Mouse (Mus musculus): Measurements from ENCODE around the gene Zfp422. TPM values are rescaled to one million over a fixed set of nuclear protein-coding genes. Genes with fewer than 3 reads are reported as not detected.
A peak's percentile ranks its signal among the peaks of the same experiment; 100 is the strongest.

The Zfp422 gene
- polyA plus RNA-seq, 1 experiment from 2014 or later = 26.7 TPM

- H3K9ac ChIP-seq (replicated peaks) = no peak overlapping the region
- H3K27ac ChIP-seq (ENCODE audit: low read depth) = no peak overlapping the region
- H3K4me3 ChIP-seq (ENCODE audit: low read depth, low read length) = 0 out of 2 replicates have a peak overlapping the region, but pooled peaks have one; percentile 46
- no peaks in the 10 kb centered on the region for H3K27me3 ChIP-seq (ENCODE audit: insufficient read depth, low read length)
- TF ChIP-seq EP300 (IDR thresholded peaks at IDR 0.05; ENCODE audit: low read depth) (no peak), CTCF (IDR thresholded peaks at IDR 0.05; ENCODE audit: low read depth) (no peak)
- H3K4me2 ChIP-seq (ENCODE audit: low read depth, low read length) = peak overlapping the region; percentile 75
- H3K4me1 ChIP-seq (ENCODE audit: insufficient read depth) = peaks cover 19% of the 10 kb centered on the region
- 61% methylated on average over 5 of the region's 5 CpGs for WGBS (ENCODE audit: insufficient replicate concordance)
- ATAC-seq = no peak
- no peaks in the 10 kb centered on the region for H3K9me3 ChIP-seq (ENCODE audit: low read length)
- no peaks in the 10 kb centered on the region for H3K36me3 ChIP-seq (replicated peaks; ENCODE audit: insufficient read depth, low read length)
- DNase-seq = no peak
These were observed 43.5 kb upstream of the Zfp422 start for GRCm38 (mm10) chr6:116672349-116672748.

- Histone ChIP-seq H3K4me2 (ENCODE audit: low read depth, low read length) (peak overlapping the region; percentile 75; the same call in 1 of the 2 replicates), H3K27ac (ENCODE audit: low read depth) (no peak overlapping the region), H3K4me1 (ENCODE audit: insufficient read depth) (peaks cover 19% of the 10 kb centered on the region), H3K36me3 (replicated peaks; ENCODE audit: insufficient read depth, low read length) (no peaks in the 10 kb centered on the region), H3K9me3 (ENCODE audit: low read length) (no peaks in the 10 kb centered on the region), H3K9ac (replicated peaks) (no peak overlapping the region), H3K27me3 (ENCODE audit: insufficient read depth, low read length) (no peaks in the 10 kb centered on the region), H3K4me3 (ENCODE audit: low read depth, low read length) (no peak overlapping the region)
- TF ChIP-seq EP300 (IDR thresholded peaks at IDR 0.05; ENCODE audit: low read depth) (no peak), CTCF (IDR thresholded peaks at IDR 0.05; ENCODE audit: low read depth) (no peak)
- DNase-seq = no peak
- WGBS (ENCODE audit: insufficient replicate concordance) = 81% methylated on average over 4 of the region's 4 CpGs
- no peak for ATAC-seq
These were observed 43.0 kb upstream of the Zfp422 start for GRCm38 (mm10) chr6:116671768-116672167.

- WGBS (ENCODE audit: insufficient replicate concordance) = 53% methylated on average over 5 of the region's 5 CpGs
- Histone ChIP-seq H3K27me3 (ENCODE audit: insufficient read depth, low read length) (no peaks in the 10 kb centered on the region), H3K4me2 (ENCODE audit: low read depth, low read length) (peak overlapping the region; percentile 75; the same call in 1 of the 2 replicates), H3K27ac (ENCODE audit: low read depth) (no peak overlapping the region), H3K9ac (replicated peaks) (no peak overlapping the region), H3K36me3 (replicated peaks; ENCODE audit: insufficient read depth, low read length) (no peaks in the 10 kb centered on the region), H3K4me3 (ENCODE audit: low read depth, low read length) (no peak overlapping the region), H3K4me1 (ENCODE audit: insufficient read depth) (peaks cover 13% of the 10 kb centered on the region), H3K9me3 (ENCODE audit: low read length) (no peaks in the 10 kb centered on the region)
- TF ChIP-seq EP300 (IDR thresholded peaks at IDR 0.05; ENCODE audit: low read depth) (no peak), CTCF (IDR thresholded peaks at IDR 0.05; ENCODE audit: low read depth) (0 out of 2 replicates have a peak, but pooled peaks have one; percentile 6)
- DNase-seq (no peak), ATAC-seq (no peak)
These were observed 42.2 kb upstream of the Zfp422 start for GRCm38 (mm10) chr6:116671031-116671430.

GRCm38 (mm10) chr6:116670144-116670543 is 41.3 kb upstream of the Zfp422 start:
- Histone ChIP-seq H3K9ac (replicated peaks) (no peak overlapping the region; the same call in 1 of the 2 replicates), H3K4me1 (ENCODE audit: insufficient read depth) (peaks cover 13% of the 10 kb centered on the region), H3K27ac (ENCODE audit: low read depth) (no peak overlapping the region), H3K36me3 (replicated peaks; ENCODE audit: insufficient read depth, low read length) (no peaks in the 10 kb centered on the region), H3K4me2 (ENCODE audit: low read depth, low read length) (peak overlapping the region; percentile 75; the same call in 1 of the 2 replicates), H3K9me3 (ENCODE audit: low read length) (no peaks in the 10 kb centered on the region), H3K27me3 (ENCODE audit: insufficient read depth, low read length) (no peaks in the 10 kb centered on the region), H3K4me3 (ENCODE audit: low read depth, low read length) (no peak overlapping the region)
- 52% methylated on average over 6 of the region's 6 CpGs for WGBS (ENCODE audit: insufficient replicate concordance)
- ATAC-seq = no peak
- DNase-seq = peak; percentile 54
- TF ChIP-seq EP300 (IDR thresholded peaks at IDR 0.05; ENCODE audit: low read depth) (no peak), CTCF (IDR thresholded peaks at IDR 0.05; ENCODE audit: low read depth) (no peak)

- H3K4me1 ChIP-seq (ENCODE audit: insufficient read depth) = peaks cover 13% of the 10 kb centered on the region
- H3K27ac ChIP-seq (ENCODE audit: low read depth) = no peak overlapping the region
- DNase-seq = peak; percentile 56
These were observed 40.1 kb upstream of the Zfp422 start for GRCm38 (mm10) chr6:116668682-116669470.

GRCm38 (mm10) chr6:116667382-116667781 is 38.6 kb upstream of the Zfp422 start:
- no peak for ATAC-seq
- Histone ChIP-seq H3K4me1 (ENCODE audit: insufficient read depth) (peaks cover 10% of the 10 kb centered on the region), H3K9ac (replicated peaks) (no peak overlapping the region), H3K36me3 (replicated peaks; ENCODE audit: insufficient read depth, low read length) (no peaks in the 10 kb centered on the region), H3K4me2 (ENCODE audit: low read depth, low read length) (no peak overlapping the region), H3K27me3 (ENCODE audit: insufficient read depth, low read length) (no peaks in the 10 kb centered on the region), H3K27ac (ENCODE audit: low read depth) (no peak overlapping the region), H3K9me3 (ENCODE audit: low read length) (no peaks in the 10 kb centered on the region), H3K4me3 (ENCODE audit: low read depth, low read length) (no peak overlapping the region)
- no peak for TF ChIP-seq CTCF (IDR thresholded peaks at IDR 0.05; ENCODE audit: low read depth)
- no peak for TF ChIP-seq EP300 (IDR thresholded peaks at IDR 0.05; ENCODE audit: low read depth)
- 57% methylated on average over 3 of the region's 3 CpGs for WGBS (ENCODE audit: insufficient replicate concordance)
- DNase-seq = no peak

More at GRCm38 (mm10) chr6:116668682-116669470, 40.1 kb upstream of the Zfp422 start:
- TF ChIP-seq CTCF (IDR thresholded peaks at IDR 0.05; ENCODE audit: low read depth) = no peak
- TF ChIP-seq EP300 (IDR thresholded peaks at IDR 0.05; ENCODE audit: low read depth) = no peak
- no peaks in the 10 kb centered on the region for H3K36me3 ChIP-seq (replicated peaks; ENCODE audit: insufficient read depth, low read length)
- peak; percentile 47 for ATAC-seq
- H3K4me3 ChIP-seq (ENCODE audit: low read depth, low read length) = no peak overlapping the region
- no peaks in the 10 kb centered on the region for H3K9me3 ChIP-seq (ENCODE audit: low read length)
- no peak overlapping the region for H3K4me2 ChIP-seq (ENCODE audit: low read depth, low read length)
- WGBS (ENCODE audit: insufficient replicate concordance) = 39% methylated on average over 11 of the region's 11 CpGs
- no peaks in the 10 kb centered on the region for H3K27me3 ChIP-seq (ENCODE audit: insufficient read depth, low read length)
- no peak overlapping the region for H3K9ac ChIP-seq (replicated peaks)

All from liver, postnatal 0 days (tissue).